Mouse (Mus musculus) heart, postnatal 0 days (tissue): ENCODE measurements around the gene Tvp23b.

Experiments
- CTCF ChIP-seq: IDR thresholded peaks from 2 replicates; pipeline ENCODE4 v1.5.1; 2016; ENCODE audit warnings: antibody characterized with exemption, control low read depth, low read depth
- EP300 ChIP-seq: IDR thresholded peaks from 2 replicates; pipeline ENCODE4 v1.6.1; 2016; ENCODE audit warnings: antibody characterized with exemption, low read depth

GRCm38 (mm10) chr11:62945514-62945913, 66.3 kb downstream of the Tvp23b start:
- TF ChIP-seq EP300, result no peak
- TF ChIP-seq CTCF, result no peak
